Mouse (Mus musculus) cortical plate, adult 2 months (tissue): ENCODE measurements around the gene Nrros.

Experiments used
- CTCF ChIP-seq: fragments of 200-500 bp; IDR thresholded peaks from 2 replicates; pipeline ENCODE4 v1.5.1; 2011; ENCODE audit warnings: mild to moderate bottlenecking, control low read depth, low read length; ENCODE audit not compliant: insufficient read depth; ENCODE audit errors: extremely low read depth
- POLR2A ChIP-seq: fragments of 200-500 bp; IDR thresholded peaks from 2 replicates; pipeline ENCODE4 v1.6.1; 2011; ENCODE audit warnings: mild to moderate bottlenecking, low read length, control low read depth; ENCODE audit not compliant: insufficient read depth; ENCODE audit errors: extremely low read depth

- TF ChIP-seq POLR2A (no peak), CTCF (no peak)
Observed at GRCm38 (mm10) chr16:32158966-32159365, 6.4 kb downstream of the Nrros start.
